Mouse (Mus musculus) gastrocnemius, adult 2 months (tissue): ENCODE measurements around the gene Ptprm. TPM values are rescaled to one million over a fixed set of nuclear protein-coding genes. Genes with fewer than 3 reads are reported as not detected.

Experiments used
- DNase-seq: peaks from one replicate; pipeline ENCODE4 v3.0.0; 2022
- H3K27ac ChIP-seq: fragments of 200-600 bp; 2 replicates; pipeline ENCODE4 v1.8.1; 2022; ENCODE audit warnings: mild to moderate bottlenecking
- H3K4me3 ChIP-seq: fragments of 200-600 bp; 2 replicates; pipeline ENCODE4 v1.8.1; 2022; ENCODE audit warnings: mild to moderate bottlenecking, moderate library complexity
- CTCF ChIP-seq: fragments of 200-600 bp; IDR thresholded peaks from 2 replicates; pipeline ENCODE4 v1.8.1; 2022; ENCODE audit warnings: antibody characterized with exemption, mild to moderate bottlenecking, moderate library complexity
- intact Hi-C: fragments of 180-260 bp; cut with DNase I; formaldehyde crosslinking; loops from one replicate; pipeline ENCODE4 v1.15.1; 2025
- long read RNA-seq, 2 experiments: library from polyadenylated mRNA; stranded (forward); transcript quantifications; one replicate each; pipeline ENCODE4 v2.0.0; 2021
- total RNA-seq, 2 experiments: library from RNA; stranded (reverse); gene quantifications; 2 replicates each; pipeline ENCODE4 v1.2.3; 2021

Gene Ptprm
- 10 to 100 TPM; 21.5 to 32.7 TPM for total RNA-seq
- long read RNA-seq, experiment 1, full-length matches to known transcripts, result 13 of 38 reads
- long read RNA-seq, experiment 1, partial matches to known transcripts, result 4 of 38 reads
- long read RNA-seq, experiment 1, other reads (novel, unspliced or antisense), result 21 of 38 reads
- long read RNA-seq, experiment 2, full-length matches to known transcripts, result 10 of 23 reads
- long read RNA-seq, experiment 2, partial matches to known transcripts, result 4 of 23 reads
- long read RNA-seq, experiment 2, other reads (novel, unspliced or antisense), result 9 of 23 reads

- peak; percentile 73 for TF ChIP-seq CTCF
- Histone ChIP-seq H3K27ac (peak within 1 kb of the TSS; percentile 96), H3K4me3 (peak within 1 kb of the TSS; percentile 72)
- DNase-seq, result peak; percentile 94
- intact Hi-C loops, result loop anchor here (2.0 to 5.0 kb wide), 5 partner anchors 42 to 314 kb away; no protein-coding TSS in a partner anchor
Observed at GRCm38 (mm10) chr17:67354451-67355011, at the start of gene Ptprm. Ptprm (minus strand) TSS chr17:67354457.

- no peak for DNase-seq
- no peak overlapping the region for H3K27ac ChIP-seq
- no peak overlapping the region for H3K4me3 ChIP-seq
- no peak for TF ChIP-seq CTCF
- intact Hi-C loops, result no loop called here
Observed at GRCm38 (mm10) chr17:67396205-67396604, 41.9 kb upstream of the Ptprm start.

- no peak overlapping the region for H3K4me3 ChIP-seq
- DNase-seq, result no peak
- intact Hi-C loops, result no loop called here
- no peak overlapping the region for H3K27ac ChIP-seq
- no peak for TF ChIP-seq CTCF
Observed at GRCm38 (mm10) chr17:67390851-67391250, 36.6 kb upstream of the Ptprm start.

GRCm38 (mm10) chr17:67388171-67388570, 33.9 kb upstream of the Ptprm start:
- TF ChIP-seq CTCF, result no peak
- Histone ChIP-seq H3K4me3 (no peak overlapping the region), H3K27ac (no peak overlapping the region)
- no peak for DNase-seq
- intact Hi-C loops, result no loop called here

- Histone ChIP-seq H3K4me3 (no peak overlapping the region), H3K27ac (no peak overlapping the region)
- TF ChIP-seq CTCF, result no peak
- DNase-seq, result no peak
- intact Hi-C loops, result no loop called here
Observed at GRCm38 (mm10) chr17:67385286-67385685, 31.0 kb upstream of the Ptprm start.

- no peak for TF ChIP-seq CTCF
- H3K27ac ChIP-seq, result no peak overlapping the region
- intact Hi-C loops, result no loop called here
- no peak overlapping the region for H3K4me3 ChIP-seq
- DNase-seq, result no peak
Observed at GRCm38 (mm10) chr17:67383635-67384034, 29.4 kb upstream of the Ptprm start.

GRCm38 (mm10) chr17:67381618-67382017, 27.4 kb upstream of the Ptprm start:
- no peak for TF ChIP-seq CTCF
- no peak overlapping the region for H3K4me3 ChIP-seq
- H3K27ac ChIP-seq, result no peak overlapping the region
- intact Hi-C loops, result no loop called here
- DNase-seq, result no peak

- no peak for TF ChIP-seq CTCF
- intact Hi-C loops, result no loop called here
- no peak overlapping the region for H3K27ac ChIP-seq
- no peak overlapping the region for H3K4me3 ChIP-seq
- DNase-seq, result no peak
Observed at GRCm38 (mm10) chr17:67367866-67368265, 13.6 kb upstream of the Ptprm start.

- intact Hi-C loops, result no loop called here
- TF ChIP-seq CTCF, result no peak
- H3K4me3 ChIP-seq, result no peak overlapping the region
- DNase-seq, result no peak
- H3K27ac ChIP-seq, result no peak overlapping the region
Observed at GRCm38 (mm10) chr17:67364491-67364890, 10.2 kb upstream of the Ptprm start.

GRCm38 (mm10) chr17:67363377-67364070, 9.3 kb upstream of the Ptprm start:
- Histone ChIP-seq H3K27ac (no peak overlapping the region), H3K4me3 (no peak overlapping the region)
- intact Hi-C loops, result no loop called here
- no peak for TF ChIP-seq CTCF
- DNase-seq, result no peak

GRCm38 (mm10) chr17:67362131-67362530, 7.9 kb upstream of the Ptprm start:
- TF ChIP-seq CTCF, result no peak
- Histone ChIP-seq H3K4me3 (no peak overlapping the region), H3K27ac (no peak overlapping the region)
- no peak for DNase-seq
- intact Hi-C loops, result no loop called here

GRCm38 (mm10) chr17:67360606-67361005, 6.3 kb upstream of the Ptprm start:
- no peak overlapping the region for H3K4me3 ChIP-seq
- no peak for DNase-seq
- no peak overlapping the region for H3K27ac ChIP-seq
- TF ChIP-seq CTCF, result no peak
- intact Hi-C loops, result no loop called here

GRCm38 (mm10) chr17:67359578-67359977, 5.3 kb upstream of the Ptprm start:
- no peak overlapping the region for H3K27ac ChIP-seq
- no peak for TF ChIP-seq CTCF
- intact Hi-C loops, result no loop called here
- no peak for DNase-seq
- no peak overlapping the region for H3K4me3 ChIP-seq
